Mouse (Mus musculus) testis, postnatal 10 days (tissue): ENCODE measurements around the gene Rbmx.

ENCODE experiments used
- DNase-seq: peaks from one replicate; pipeline ENCODE4 v3.0.0; 2021; ENCODE audit warnings: low spot score

The Rbmx gene

DNA sequence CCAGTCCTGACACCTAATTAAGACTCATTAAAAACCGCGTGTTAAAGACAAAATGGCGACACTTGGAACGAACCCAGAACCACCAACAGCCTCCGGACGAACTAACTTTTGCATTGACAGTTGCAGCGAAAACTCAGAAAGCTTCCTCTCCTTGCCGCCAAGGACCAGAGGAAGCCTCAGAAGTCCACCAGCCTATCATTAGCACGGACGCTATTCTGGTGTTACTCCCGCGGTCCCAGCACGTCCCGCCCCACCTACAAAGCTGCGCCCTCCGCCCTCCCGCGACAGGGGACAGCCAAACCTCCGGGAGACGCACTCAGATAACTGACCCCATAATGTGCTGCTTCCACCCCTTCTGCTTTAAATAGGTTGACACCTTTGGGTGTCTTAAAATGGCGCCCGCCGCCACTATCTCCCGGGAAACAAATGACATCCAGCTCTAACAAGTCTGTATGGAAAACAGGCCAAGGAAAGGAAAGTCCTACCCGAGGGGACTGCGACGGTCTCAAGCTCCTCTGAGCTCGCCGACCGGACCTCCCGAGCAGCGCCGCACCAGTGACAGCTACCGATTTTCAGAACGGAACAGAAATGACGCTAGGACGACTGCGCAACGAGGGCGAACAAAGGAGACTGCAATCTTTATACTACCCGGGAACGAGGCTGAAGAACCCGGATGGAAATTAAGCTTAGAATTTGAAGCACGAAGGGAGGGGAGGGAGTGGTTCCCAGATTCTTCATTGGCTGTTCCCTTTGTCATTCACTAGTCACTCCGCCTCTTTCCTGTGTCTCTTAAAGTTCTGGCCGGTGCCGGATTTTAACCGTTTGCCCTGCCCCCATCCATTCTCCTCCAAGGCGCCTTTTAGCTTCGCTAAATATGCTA lies at the start of gene Rbmx:
Rbmx (minus strand) TSS at position 670 of the 880 bp plus-strand sequence.
- DNase-seq, result peak; percentile 80

DNA sequence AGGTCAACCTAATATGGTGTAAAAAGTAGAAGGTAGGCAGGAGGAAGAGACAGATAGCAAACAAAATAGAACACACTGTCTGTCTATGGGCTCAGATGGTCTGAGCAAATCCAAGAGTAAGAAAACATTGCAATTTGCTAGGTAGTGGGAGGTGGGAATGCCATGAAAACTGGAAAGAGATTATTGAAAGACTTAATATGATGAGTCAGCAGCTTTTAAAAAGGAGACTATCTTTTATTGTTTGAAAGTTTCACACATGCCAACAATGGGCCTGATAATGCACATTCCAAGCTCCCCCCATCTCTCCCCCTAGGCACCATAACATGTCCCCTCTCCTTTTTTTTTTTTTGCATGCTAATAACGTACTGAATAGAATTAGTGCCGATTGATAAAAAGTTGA lies 41.1 kb upstream of the Rbmx start:
- DNase-seq, result no peak

DNA sequence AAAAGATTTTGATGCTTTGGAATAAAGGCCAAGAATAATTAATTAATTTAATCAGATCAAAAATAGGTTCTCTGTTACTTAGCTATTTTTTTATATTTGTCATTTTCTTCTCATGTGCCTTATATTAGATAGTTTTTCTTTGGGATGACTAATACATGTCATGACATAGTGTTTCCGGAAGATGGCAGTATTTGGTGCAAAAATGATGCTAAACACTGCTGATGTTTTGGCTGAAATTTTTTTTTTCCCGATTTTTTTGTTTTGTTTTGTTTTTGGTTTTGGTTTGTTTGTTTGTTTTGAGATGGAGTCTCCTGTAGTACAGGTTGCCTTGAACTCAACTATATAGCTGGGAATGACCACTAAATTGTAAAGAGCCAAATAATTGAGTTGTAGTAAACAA lies 38.8 kb upstream of the Rbmx start:
- no peak for DNase-seq

DNA sequence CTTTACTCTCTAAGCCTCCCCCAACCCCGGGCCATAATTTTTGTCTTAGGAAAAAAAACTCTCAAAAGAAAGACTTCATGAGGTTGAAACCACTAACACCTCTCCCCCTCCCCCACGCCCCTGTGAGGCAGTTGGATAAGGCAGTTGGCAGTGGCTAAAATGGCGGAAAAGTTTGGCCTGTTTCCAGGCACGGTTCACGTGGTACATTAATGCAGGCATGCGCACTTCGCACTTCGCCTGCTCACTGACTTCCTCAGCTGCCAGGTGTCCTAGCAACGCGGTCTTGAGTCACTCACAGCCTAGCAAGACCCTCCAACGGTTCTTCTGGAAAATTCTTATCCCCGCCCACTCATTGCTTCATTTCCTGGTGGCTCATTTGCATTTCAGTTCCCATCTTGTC lies 15.9 kb upstream of the Rbmx start, which contains the start of gene Gm364:
Gm364 (plus strand) TSS at position 386 of the 400 bp plus-strand sequence.
- DNase-seq, result peak; percentile 56

DNA sequence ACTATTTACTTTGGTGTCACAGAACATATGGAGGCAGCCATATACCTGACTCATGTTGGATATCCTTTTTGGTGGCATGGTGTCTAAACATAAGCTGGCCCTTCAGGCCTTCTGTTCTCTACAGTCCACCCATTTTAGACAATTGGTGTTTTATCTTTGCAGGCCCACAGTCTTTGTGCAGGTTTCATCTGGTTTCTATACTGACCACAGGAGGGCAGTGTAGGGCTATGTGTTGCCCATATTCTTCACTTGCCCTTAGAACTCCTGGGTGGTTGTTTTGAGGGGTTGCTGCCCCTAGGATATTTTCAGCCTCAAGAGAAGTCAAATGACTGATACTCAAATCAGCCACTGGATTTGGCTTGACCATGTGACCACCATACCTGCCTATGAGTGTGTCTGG lies 10.8 kb upstream of the Rbmx start:
- no peak for DNase-seq

DNA sequence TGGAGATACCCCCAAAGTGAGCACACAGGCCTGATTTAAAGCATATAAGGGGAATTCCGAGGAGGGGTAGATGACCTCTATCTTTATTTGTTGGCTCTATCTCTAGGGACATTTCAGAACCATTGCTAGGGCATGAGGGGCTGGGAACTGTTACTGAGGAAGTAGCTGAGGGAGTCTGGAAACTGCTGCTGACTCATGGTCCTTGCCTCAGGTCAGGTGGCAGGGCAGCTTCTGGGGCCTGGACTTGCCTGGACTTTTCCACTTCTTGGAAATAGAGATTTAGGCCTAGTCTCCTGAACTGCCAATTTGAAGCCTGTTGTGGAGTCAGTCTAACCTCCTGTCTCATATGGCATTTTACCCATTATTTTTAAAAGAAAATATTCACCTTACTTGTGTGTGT lies 8.6 kb upstream of the Rbmx start:
- no peak for DNase-seq

DNA sequence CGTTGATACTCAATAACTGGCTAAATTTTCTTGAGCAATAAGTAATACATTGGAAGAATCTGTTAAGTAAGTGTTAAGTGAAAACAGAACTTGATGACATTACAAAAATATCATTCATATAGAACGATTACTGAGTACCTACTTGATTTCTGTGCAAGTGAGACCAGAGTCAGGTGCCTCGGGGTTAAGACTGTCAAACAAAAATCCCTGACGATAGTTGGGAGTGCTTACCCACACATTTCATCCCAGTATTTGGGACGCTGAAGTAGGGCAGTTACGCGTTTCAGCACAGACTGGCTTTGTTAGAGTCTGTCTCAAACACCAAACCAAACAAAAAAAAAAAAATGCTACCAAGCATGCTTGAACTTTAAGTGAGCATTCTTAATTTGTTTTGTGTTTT lies 576 bp upstream of the Rbmx start:
- no peak for DNase-seq

DNA sequence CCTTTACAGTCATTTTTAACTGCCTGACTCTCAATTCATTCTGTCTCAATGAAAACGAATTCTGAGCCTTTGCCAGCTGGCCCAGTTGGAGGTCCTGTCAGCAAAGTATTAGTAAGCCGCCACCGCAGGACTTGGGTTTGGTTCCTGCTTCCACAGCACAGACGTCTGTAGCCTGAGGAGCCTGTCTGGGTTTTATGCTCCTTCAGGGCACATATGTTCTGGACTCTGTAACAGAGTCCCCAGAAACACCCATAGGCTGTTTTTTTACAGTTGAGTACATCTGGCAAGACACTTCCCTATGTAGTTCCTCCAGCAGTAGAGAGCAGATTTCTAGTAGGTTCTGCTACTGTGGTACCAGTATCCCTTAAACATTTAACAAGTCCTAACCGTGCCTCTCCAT lies 11.9 kb downstream of the Rbmx start:
- no peak for DNase-seq

DNA sequence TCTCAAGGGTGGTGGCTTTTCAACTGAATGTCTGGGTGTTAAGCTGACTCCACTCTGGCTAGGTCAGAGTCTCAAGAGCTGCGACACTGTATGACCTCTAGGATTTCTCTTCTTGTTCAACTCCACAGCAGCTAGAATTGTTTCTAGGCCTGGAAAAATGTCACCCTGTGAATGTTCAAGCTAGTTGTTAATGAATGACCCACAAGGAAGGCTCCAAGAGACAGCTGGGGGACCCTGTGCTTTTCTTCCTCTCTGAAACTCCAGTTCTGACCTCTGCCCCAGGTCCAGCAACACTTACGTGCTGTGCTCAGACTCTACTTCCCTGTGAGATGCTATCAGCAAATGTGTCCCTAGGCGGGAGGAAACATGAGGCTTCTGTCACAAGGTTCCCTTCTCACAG lies 14.3 kb downstream of the Rbmx start:
- DNase-seq, result no peak

DNA sequence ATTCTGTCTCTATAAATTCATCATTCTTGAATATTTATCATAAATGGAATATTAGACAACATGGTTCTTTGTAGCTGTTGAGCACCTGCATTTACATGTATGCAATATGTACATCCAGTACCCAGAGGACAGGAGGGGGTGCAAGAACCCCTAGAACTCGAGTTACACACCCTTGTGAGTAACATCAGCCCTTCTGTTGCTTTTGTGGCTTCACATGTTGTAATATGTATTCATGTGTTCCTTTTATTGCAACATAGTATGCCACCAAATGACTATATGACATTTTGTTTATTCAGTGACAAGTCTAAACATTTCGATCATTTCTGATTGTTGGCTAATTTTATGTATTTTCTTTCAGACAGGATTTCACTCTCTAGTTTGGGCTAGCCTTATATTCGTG lies 15.7 kb downstream of the Rbmx start:
- DNase-seq, result no peak

DNA sequence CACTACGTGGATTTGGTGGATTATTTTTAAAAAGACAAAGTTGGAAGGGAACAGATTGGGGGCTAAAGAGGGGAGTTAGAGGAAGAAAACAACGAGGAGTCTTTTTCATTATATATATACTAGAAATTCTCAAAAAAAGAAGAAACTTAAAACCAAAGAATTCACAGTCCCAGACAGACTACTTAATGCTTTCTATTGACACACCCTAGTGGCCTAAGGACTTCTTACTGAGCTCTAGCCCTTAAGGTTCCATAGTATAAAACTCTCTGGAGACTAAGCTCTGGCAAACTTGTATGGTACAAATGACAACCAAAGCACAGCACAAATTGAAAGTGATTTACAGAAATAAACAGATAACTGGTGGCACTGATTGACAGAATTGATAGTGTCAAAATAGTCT lies 18.8 kb downstream of the Rbmx start:
- no peak for DNase-seq

DNA sequence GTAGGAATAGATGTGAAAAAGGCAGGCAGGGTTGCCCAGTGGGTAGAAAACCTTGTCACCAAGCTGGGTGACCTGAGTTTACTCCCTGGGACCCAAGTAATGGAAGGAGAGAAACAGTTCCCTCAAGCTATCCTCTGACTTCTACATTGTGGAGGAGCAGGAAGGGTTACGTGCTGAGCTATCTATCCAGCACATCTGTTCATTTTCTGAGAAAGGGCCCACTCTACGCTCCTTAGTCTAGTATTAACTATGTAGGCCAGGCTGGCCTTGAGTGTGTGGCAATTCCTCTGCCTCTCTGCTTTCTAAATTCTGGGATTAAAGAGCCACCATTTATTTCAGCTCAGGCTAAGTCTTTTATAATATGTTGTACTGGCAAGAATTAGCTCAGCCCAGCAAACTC lies 19.3 kb downstream of the Rbmx start:
- no peak for DNase-seq

DNA sequence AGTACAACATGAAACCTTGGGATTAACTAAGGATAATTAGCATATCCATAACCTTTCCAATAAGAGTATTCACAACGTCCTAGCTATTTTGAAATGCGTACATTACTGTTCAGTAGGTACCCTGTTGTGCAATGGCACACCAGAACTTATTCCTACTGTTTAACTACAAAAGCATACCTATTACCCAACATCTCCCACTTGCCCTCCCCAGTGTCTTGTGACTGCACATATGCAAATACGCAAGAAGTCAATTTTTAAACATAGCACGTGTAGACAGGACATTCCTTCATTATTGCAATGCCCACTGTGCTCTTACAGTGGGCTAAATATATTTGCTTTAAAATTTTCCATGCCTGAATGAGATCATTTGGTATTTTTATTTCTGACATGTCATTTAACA lies 19.9 kb downstream of the Rbmx start:
- no peak for DNase-seq

DNA sequence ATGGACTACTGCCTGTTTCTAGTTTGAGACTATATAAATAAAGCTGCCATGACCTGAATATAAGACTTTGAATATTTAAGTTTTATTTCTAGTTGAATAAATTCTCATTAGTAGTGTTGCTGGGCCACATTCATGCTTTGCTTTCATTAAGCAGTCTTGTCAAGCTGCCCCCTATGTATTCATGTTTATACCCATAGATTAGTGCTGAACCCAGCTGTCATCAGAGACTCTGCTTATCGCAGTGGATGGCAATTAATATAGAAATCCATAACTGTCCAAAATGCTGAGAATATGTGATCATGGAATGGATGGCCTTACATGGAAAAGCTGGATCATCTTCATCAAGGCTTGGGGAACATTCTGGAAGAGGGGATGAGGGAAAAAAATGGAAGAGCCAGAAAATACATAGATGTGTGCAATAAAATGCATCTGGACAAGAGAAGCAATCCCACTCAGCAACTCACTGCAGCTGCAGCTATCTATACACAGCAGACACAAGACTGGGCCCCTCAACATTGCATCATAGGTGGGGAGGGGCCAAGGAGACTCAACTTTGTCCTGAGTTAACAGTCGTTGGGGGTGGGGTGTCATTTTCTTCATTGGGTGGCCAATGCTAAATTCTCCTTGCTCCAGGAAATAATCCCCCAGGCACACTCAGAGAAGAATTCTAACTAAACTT lies 27.8 kb downstream of the Rbmx start:
- no peak for DNase-seq

DNA sequence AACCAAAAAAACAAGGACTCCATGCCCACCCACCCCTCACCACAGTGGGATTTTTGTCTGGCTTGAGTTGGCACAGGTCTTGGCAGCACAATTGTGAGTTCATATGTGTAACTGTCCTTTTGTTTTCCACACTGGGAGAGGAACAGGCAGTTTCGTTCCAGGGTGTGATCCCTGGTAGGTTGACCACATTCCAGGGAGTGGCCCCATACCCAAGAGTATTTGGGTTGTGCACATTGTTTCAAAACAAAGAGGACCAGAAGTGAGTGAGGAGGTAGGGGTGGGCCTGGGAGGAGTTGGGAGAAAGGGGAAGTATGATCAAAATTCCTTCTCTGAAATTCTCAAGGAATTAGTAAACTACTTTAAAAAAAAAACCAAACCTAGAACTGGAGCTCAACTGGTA lies 33.5 kb downstream of the Rbmx start:
- DNase-seq, result no peak

DNA sequence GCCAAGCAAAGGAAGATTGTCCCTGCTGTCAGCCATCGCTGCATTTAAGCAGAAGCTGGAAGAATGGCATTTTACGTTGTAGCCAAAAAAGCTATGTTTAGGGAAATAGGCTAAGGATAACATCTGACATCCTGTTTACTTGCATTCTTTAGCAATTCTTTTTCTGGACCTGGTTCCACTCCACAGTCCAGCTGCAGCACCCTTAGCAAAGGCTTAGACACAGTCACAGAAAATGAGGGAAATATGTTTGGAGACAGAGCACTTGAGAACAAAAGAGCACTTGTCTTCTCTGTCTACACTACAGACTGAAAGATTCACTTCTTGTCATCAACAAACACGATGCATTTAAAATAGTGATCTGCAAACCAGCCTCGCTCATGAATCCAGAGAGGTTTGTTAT lies 53.6 kb downstream of the Rbmx start:
- DNase-seq, result no peak

DNA sequence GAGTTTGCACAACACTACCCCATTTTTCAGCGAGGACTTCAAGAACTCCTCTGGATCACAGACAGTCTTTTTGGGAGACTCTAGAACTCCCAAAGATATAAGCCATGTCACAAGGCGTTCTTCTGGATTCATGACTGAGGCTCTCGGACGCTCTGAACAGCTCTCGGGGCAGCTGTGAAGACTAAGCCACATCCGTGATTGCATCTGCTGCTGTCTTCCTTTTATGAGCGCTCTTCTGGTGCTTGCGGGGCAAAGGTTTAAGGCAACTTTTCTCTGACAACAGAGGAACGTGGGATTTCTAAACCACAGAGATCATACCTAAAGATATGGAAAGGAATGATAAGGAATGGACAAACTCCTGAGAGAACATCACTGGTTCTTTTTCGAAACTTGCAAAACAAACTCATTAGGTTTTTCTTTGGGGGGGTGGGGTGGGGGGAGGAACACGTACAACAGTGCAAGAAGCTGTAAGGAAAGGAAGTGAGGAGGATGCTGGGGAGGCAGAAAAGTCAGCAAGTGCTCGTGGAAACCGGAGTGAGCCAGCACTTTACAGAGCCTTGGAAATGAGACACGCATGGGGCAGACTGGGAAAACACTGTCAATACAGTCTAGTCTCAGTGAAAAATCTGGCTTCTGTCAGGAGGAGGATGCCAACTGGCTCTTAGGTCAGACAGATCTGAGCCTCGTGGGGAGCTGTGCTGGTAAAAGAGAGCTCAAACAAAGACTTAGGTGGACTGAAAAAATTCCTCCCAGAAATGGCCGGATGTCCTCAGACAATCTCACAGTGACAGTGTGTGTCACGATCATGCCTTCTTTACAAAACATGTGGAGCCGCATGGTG lies 54.2 kb downstream of the Rbmx start, which contains the start of gene Arhgef6:
Arhgef6 (minus strand) TSS at position 359 of the 841 bp plus-strand sequence.
- DNase-seq, result no peak

DNA sequence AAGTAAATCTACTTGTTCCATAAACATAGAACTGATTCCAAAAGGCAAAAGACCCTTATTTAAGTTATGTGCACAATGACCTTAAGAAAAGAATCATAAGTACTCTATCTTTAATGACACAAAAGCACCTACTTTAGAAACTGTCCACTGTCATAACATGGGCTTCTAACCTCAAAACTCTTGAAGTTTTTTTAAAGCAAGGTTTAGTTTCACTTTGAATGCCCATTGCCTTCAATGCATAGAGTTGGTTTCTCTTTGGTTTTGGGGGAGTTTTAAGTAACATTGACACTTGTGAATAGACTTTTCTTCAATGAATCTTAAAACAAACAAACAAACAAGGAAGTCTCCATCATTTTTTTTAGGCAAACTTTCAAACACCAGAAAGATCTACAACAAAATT lies 55.3 kb downstream of the Rbmx start:
- no peak for DNase-seq

DNA sequence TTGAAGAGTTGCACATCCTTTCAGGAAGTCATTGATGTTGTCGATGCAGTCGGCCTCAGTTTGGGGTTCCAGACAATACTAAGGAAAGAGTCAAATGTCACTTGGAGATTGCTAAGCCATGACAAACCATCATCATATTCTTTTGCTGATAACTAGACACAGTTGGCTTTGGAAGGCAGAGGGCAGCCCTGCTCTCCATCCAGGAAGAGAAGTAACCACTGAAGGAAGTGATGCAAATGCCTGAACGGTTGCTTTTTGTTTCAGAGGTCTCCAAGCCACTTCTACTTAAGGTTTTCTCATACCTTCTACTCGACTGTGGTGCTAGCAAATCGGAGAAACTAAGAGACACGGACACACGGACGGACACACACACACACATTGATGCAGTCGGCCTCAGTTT lies 55.9 kb downstream of the Rbmx start:
- no peak for DNase-seq

DNA sequence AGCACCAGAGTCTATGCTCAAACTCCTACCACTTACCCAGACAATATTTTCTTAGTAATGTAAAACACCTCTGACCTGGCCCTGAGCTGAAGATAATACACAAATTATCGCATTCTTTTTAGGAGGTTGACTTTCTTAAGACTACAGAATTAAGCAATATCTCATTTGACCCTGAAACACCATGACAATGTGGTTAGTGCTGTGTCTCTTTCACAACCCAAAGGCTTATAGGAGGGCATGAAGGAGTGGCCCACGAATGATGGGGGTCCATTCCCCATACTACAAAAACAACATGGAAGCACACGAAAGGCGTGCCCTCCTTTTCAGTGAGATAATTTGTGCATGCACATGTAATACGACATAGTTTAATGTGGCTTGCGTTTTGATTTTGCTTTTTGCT lies 57.5 kb downstream of the Rbmx start:
- DNase-seq, result no peak
